Mouse (Mus musculus): ENCODE measurements around the gene Csta1. TPM values are rescaled to one million over a fixed set of nuclear protein-coding genes. Genes with fewer than 3 reads are reported as not detected.
"Not testable (repeated sequence)": the region's sequence is repeated elsewhere in the genome, so short reads cannot be mapped to it uniquely, and the experiment has no call there.

Gene Csta1
- 0.08 and 0.09 TPM in 2 replicates for polyA plus RNA-seq (2015; fragmentation: Nextera tagmentation; extraction: Ambion mirVana)

DNA sequence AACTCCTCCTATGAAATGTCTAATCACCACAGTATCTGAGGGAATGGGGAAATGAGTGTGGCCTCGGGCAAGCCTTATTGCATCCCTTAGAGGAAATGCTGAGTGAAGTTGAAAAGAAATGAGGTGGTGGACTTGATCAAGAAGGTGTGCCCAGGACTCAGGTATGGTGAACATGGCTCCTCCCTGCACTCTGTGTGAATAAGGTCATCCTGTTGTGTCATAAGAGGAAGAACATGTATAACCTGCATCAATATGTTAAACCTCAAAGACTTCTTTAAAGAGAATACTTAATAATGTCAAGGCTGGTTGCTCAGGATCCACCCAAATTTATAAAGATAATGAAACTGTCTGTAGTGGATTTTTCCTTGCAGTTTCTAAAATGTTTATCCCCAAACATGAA, at the start of gene Csta1:
Gene Csta1 (minus strand): TSS at position 101 of the 400 bp plus-strand sequence.
- Histone ChIP-seq H3K36me3 (no peaks in the 10 kb centered on the region), H3K4me3 (replicated peaks) (no peak within 1 kb of the TSS), H3K27ac (no peak within 1 kb of the TSS), H3K4me2 (replicated peaks) (no peak within 1 kb of the TSS), H3K9me3 (no peaks in the 10 kb centered on the region), H3K9ac (no peak within 1 kb of the TSS), H3K4me1 (replicated peaks) (no peaks in the 10 kb centered on the region), H3K27me3 (replicated peaks) (no peaks in the 10 kb centered on the region)
- ATAC-seq: no peak
- WGBS: 68% methylated on average over 1 of the region's 1 CpGs

DNA sequence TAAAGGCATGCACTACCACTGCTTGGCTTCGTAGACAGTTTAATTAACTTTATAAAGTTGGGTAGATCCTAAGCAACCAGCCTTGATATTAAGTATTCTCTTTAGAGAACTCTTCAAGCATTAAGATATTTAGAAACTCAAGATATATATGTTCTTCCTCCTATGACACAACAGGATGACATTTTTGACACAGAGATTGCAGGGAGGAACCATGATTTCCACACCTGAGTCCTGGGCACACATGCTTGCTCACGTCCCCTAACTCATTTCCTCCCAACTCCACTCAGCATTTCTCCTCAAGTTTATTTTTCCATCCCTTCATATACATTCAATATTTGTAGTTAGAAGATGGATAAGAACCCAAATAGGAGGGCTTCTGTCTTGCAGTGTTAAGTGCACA, 48.9 kb upstream of the Csta1 start:
- no peak overlapping the region for H3K4me3 ChIP-seq (replicated peaks)
- no peaks in the 10 kb centered on the region for H3K4me1 ChIP-seq (replicated peaks)
- no peak overlapping the region for H3K9ac ChIP-seq
- H3K4me2 ChIP-seq (replicated peaks): no peak overlapping the region
- H3K9me3 ChIP-seq: no peaks in the 10 kb centered on the region
- no peak for ATAC-seq
- H3K27ac ChIP-seq: no peak overlapping the region
- no peaks in the 10 kb centered on the region for H3K36me3 ChIP-seq
- WGBS: 90% methylated on average over 2 of the region's 2 CpGs
- H3K27me3 ChIP-seq (replicated peaks): no peaks in the 10 kb centered on the region

- no peak overlapping the region for H3K4me2 ChIP-seq (replicated peaks)
- no peaks in the 10 kb centered on the region for H3K27me3 ChIP-seq (replicated peaks)
- no peak for ATAC-seq
- H3K9ac ChIP-seq: no peak overlapping the region
- H3K27ac ChIP-seq: no peak overlapping the region
- H3K9me3 ChIP-seq: no peaks in the 10 kb centered on the region
- H3K4me1 ChIP-seq (replicated peaks): no peaks in the 10 kb centered on the region
- no peaks in the 10 kb centered on the region for H3K36me3 ChIP-seq
- H3K4me3 ChIP-seq (replicated peaks): no peak overlapping the region
Observed at GRCm38 (mm10) chr16:36176108-36176507, 45.1 kb upstream of the Csta1 start.

GRCm38 (mm10) chr16:36167841-36168240, 36.8 kb upstream of the Csta1 start:
- H3K9me3 ChIP-seq; H3K36me3 ChIP-seq; ATAC-seq; H3K4me2 ChIP-seq (replicated peaks); H3K4me1 ChIP-seq (replicated peaks); H3K4me3 ChIP-seq (replicated peaks); H3K9ac ChIP-seq; H3K27ac ChIP-seq; H3K27me3 ChIP-seq (replicated peaks): not testable (repeated sequence)
- WGBS: 94% methylated on average over 9 of the region's 10 CpGs

GRCm38 (mm10) chr16:36156402-36156975, 25.4 kb upstream of the Csta1 start, which contains the start of gene Stfa2l1:
TSS of gene Stfa2l1 (plus strand) at chr16:36156811.
- H3K27ac ChIP-seq: no peak within 1 kb of the TSS
- no peak within 1 kb of the TSS for H3K4me2 ChIP-seq (replicated peaks)
- H3K9me3 ChIP-seq: no peaks in the 10 kb centered on the region
- H3K9ac ChIP-seq: no peak within 1 kb of the TSS
- no peaks in the 10 kb centered on the region for H3K4me1 ChIP-seq (replicated peaks)
- H3K4me3 ChIP-seq (replicated peaks): no peak within 1 kb of the TSS
- H3K27me3 ChIP-seq (replicated peaks): no peaks in the 10 kb centered on the region
- no peak for ATAC-seq
- H3K36me3 ChIP-seq: no peaks in the 10 kb centered on the region

DNA sequence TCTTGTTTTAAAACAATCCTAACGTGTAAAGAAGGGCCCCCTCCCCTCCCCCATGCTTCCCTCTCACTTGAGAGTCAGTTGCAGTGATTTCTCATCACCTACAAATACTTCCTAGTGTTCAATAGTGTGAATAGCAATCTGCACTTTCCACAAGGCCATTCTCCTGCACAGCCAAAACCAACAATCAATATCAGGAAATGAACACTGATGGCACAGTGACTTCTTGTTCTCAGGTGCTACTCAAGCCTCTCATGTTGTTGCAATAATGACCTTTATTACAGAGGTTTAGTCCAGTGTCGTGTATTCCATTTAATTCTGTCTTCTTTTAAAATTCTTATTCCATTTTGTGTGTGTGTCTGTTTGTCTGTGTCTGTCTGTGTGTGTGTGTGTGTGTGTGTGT, 7.2 kb upstream of the Csta1 start:
- H3K9me3 ChIP-seq: no peaks in the 10 kb centered on the region
- ATAC-seq: no peak
- H3K36me3 ChIP-seq: no peaks in the 10 kb centered on the region
- H3K27me3 ChIP-seq (replicated peaks): no peaks in the 10 kb centered on the region
- H3K4me3 ChIP-seq (replicated peaks): no peak overlapping the region
- no peak overlapping the region for H3K27ac ChIP-seq
- WGBS: 65% methylated on average over 2 of the region's 2 CpGs
- no peaks in the 10 kb centered on the region for H3K4me1 ChIP-seq (replicated peaks)
- no peak overlapping the region for H3K4me2 ChIP-seq (replicated peaks)
- H3K9ac ChIP-seq: no peak overlapping the region

GRCm38 (mm10) chr16:36128092-36128491, 2.9 kb downstream of the Csta1 start:
- no peak overlapping the region for H3K4me3 ChIP-seq (replicated peaks)
- ATAC-seq: no peak

GRCm38 (mm10) chr16:36115751-36116150, 15.3 kb downstream of the Csta1 start:
- H3K4me1 ChIP-seq (replicated peaks); H3K36me3 ChIP-seq; H3K27me3 ChIP-seq (replicated peaks); H3K9me3 ChIP-seq; H3K4me2 ChIP-seq (replicated peaks); H3K4me3 ChIP-seq (replicated peaks); H3K9ac ChIP-seq; H3K27ac ChIP-seq; ATAC-seq: not testable (repeated sequence)
- 91% methylated on average over 6 of the region's 6 CpGs for WGBS

More at GRCm38 (mm10) chr16:36128092-36128491, 2.9 kb downstream of the Csta1 start:
- Histone ChIP-seq H3K9me3 (no peaks in the 10 kb centered on the region), H3K27me3 (replicated peaks) (no peaks in the 10 kb centered on the region), H3K27ac (no peak overlapping the region), H3K36me3 (no peaks in the 10 kb centered on the region), H3K4me1 (replicated peaks) (no peaks in the 10 kb centered on the region), H3K9ac (no peak overlapping the region), H3K4me2 (replicated peaks) (no peak overlapping the region)
- WGBS: 73% methylated on average over 7 of the region's 7 CpGs

DNA sequence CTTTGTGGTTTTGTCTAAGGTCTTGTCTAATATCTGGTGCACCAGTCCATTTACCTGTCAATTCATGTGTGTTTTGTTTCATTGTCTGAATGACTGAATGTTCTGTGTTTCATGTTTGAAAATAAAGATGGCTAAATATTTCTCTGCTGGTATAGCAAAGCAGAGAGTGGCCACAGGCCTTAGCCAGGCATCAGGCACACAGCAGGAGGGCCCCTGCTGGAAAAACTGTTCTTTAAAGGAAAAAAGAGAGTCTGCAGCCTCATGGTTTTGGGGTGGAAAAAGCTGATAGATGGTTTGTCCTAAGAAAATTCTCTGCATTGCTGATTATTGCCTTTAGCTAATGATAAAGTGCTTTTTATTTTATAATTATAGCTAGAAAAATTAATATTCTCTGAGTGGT, 19.6 kb downstream of the Csta1 start:
- not testable (repeated sequence) for H3K36me3 ChIP-seq; H3K4me3 ChIP-seq (replicated peaks); ATAC-seq; H3K27me3 ChIP-seq (replicated peaks); H3K4me1 ChIP-seq (replicated peaks); H3K4me2 ChIP-seq (replicated peaks); H3K27ac ChIP-seq; H3K9me3 ChIP-seq; H3K9ac ChIP-seq

DNA sequence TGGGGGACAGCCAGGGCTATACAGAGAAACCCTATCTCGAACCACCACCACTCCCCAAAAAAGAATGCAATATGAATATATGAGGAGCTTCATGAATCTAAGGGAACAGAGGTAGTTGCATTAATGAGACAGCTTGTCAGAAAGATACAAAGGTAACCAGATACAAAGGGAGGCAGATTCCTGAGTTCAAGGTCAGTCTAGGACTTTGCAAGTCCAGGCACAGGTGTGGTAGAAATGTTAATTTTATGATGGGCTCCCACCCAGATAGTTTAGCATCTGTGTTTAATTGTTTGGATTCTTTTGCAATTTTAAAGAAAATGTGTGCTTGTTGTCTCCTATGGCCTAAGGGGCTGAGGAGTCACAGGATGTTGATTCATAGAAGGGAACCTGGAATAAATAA, 28.8 kb downstream of the Csta1 start:
- Histone ChIP-seq H3K36me3 (no peaks in the 10 kb centered on the region), H3K4me2 (replicated peaks) (no peak overlapping the region), H3K27me3 (replicated peaks) (no peaks in the 10 kb centered on the region), H3K9ac (no peak overlapping the region), H3K4me3 (replicated peaks) (no peak overlapping the region), H3K9me3 (no peaks in the 10 kb centered on the region), H3K27ac (no peak overlapping the region), H3K4me1 (replicated peaks) (no peaks in the 10 kb centered on the region)
- no peak for ATAC-seq
- WGBS: 89% methylated on average over 1 of the region's 1 CpGs

- no peaks in the 10 kb centered on the region for H3K4me1 ChIP-seq (replicated peaks)
- H3K36me3 ChIP-seq: no peaks in the 10 kb centered on the region
- ATAC-seq: no peak
- no peak overlapping the region for H3K4me2 ChIP-seq (replicated peaks)
- no peaks in the 10 kb centered on the region for H3K27me3 ChIP-seq (replicated peaks)
- no peak overlapping the region for H3K27ac ChIP-seq
- WGBS: 80% methylated on average over 1 of the region's 1 CpGs
- H3K4me3 ChIP-seq (replicated peaks): no peak overlapping the region
- no peak overlapping the region for H3K9ac ChIP-seq
- no peaks in the 10 kb centered on the region for H3K9me3 ChIP-seq
Observed at GRCm38 (mm10) chr16:36101526-36101925, 29.5 kb downstream of the Csta1 start.

GRCm38 (mm10) chr16:36097813-36098499, 33.1 kb downstream of the Csta1 start:
- ATAC-seq; H3K27me3 ChIP-seq (replicated peaks); H3K4me1 ChIP-seq (replicated peaks); H3K4me3 ChIP-seq (replicated peaks); H3K9ac ChIP-seq; H3K36me3 ChIP-seq; H3K9me3 ChIP-seq; H3K27ac ChIP-seq; H3K4me2 ChIP-seq (replicated peaks): not testable (repeated sequence)
- WGBS: 93% methylated on average over 12 of the region's 12 CpGs

DNA sequence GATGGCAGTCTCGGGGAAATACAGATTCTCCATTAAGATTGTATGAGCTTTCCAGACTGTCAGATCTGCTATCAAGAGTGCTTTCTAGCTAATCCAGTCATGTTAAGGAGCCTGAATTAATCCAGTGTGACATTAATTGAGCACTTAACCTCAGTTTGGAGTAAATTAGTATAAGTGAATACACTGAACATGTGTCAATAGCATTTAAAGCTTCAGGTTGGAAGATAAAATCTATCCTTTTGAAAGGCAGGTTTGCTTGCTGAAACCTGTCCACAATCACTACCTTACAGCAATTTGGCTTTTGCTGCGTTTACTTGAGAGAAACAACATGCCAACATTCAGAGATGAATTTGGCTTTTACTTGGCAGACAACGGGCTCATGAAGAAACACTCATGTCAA, 37.0 kb downstream of the Csta1 start:
- ATAC-seq: no peak
- 81% methylated on average over 3 of the region's 3 CpGs for WGBS
- peaks cover 2% of the 10 kb centered on the region; the same call in 1 of the 2 replicates for H3K36me3 ChIP-seq

More for the DNA sequence above, 37.0 kb downstream of the Csta1 start:
- Histone ChIP-seq H3K9ac (no peak overlapping the region), H3K4me3 (replicated peaks) (no peak overlapping the region), H3K27me3 (replicated peaks) (no peaks in the 10 kb centered on the region), H3K27ac (no peak overlapping the region), H3K4me1 (replicated peaks) (no peaks in the 10 kb centered on the region), H3K9me3 (no peaks in the 10 kb centered on the region), H3K4me2 (replicated peaks) (no peak overlapping the region)

Measured in intestine, embryonic 15.5 days (tissue).